Mouse (Mus musculus): Measurements from ENCODE around the gene Fam83b. TPM values are rescaled to one million over a fixed set of nuclear protein-coding genes. Genes with fewer than 3 reads are reported as not detected.

Fam83b gene
- 0.06 and 0.10 TPM in 2 replicates for polyA plus RNA-seq (2015; fragmentation: Nextera tagmentation; extraction: Ambion mirVana)

GRCm38 (mm10) chr9:76566515-76567280 is at the start of gene Fam83b:
Gene Fam83b (minus strand): TSS chr9:76567116.
- Histone ChIP-seq H3K9me3 (no peaks in the 10 kb centered on the region), H3K4me1 (peaks cover 7% of the 10 kb centered on the region; the same call in 1 of the 2 replicates), H3K27me3 (replicated peaks) (no peaks in the 10 kb centered on the region), H3K4me3 (peak within 1 kb of the TSS; percentile 48), H3K27ac (no peak within 1 kb of the TSS), H3K4me2 (peak within 1 kb of the TSS; percentile 91), H3K9ac (peak within 1 kb of the TSS; percentile 21; the same call in 1 of the 2 replicates), H3K36me3 (replicated peaks) (no peaks in the 10 kb centered on the region)
- ATAC-seq (replicated peaks), result peak; percentile 80
- 4% methylated on average over 40 of the region's 40 CpGs for WGBS

GRCm38 (mm10) chr9:76614165-76614564 is 47.2 kb upstream of the Fam83b start:
- Histone ChIP-seq H3K4me3 (no peak overlapping the region), H3K4me1 (no peaks in the 10 kb centered on the region), H3K9ac (no peak overlapping the region), H3K27me3 (replicated peaks) (no peaks in the 10 kb centered on the region), H3K9me3 (no peaks in the 10 kb centered on the region), H3K36me3 (replicated peaks) (no peaks in the 10 kb centered on the region), H3K4me2 (no peak overlapping the region), H3K27ac (no peak overlapping the region)
- 76% methylated on average over 4 of the region's 4 CpGs for WGBS
- no peak for ATAC-seq (replicated peaks)

DNA sequence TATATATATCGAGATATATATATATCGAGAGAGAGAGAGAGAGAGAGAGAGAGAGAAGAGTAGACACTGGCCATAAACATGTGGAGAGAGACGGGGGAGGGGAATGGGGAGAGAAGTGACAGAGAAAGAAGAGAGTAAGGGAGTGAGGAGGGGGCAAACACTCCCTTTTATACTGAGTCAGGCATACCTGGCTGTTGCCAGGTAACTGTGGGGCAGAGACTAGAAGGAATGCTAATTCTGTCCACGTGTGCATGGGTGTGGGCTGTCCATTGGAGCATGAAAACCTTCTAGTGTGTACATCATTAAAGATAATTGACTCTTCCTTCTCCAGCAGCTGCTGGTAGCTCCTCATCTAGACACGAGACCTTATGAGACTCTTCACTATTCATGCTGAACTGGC is 36.8 kb upstream of the Fam83b start:
- Histone ChIP-seq H3K9ac (no peak overlapping the region), H3K27me3 (replicated peaks) (no peaks in the 10 kb centered on the region), H3K27ac (no peak overlapping the region), H3K4me3 (no peak overlapping the region), H3K4me1 (no peaks in the 10 kb centered on the region), H3K4me2 (no peak overlapping the region), H3K9me3 (no peaks in the 10 kb centered on the region), H3K36me3 (replicated peaks) (no peaks in the 10 kb centered on the region)
- no peak for ATAC-seq (replicated peaks)
- WGBS, result 66% methylated on average over 5 of the region's 5 CpGs

- no peak overlapping the region for H3K27ac ChIP-seq
- H3K9ac ChIP-seq, result no peak overlapping the region
- H3K27me3 ChIP-seq (replicated peaks), result no peaks in the 10 kb centered on the region
- no peaks in the 10 kb centered on the region for H3K4me1 ChIP-seq
- H3K36me3 ChIP-seq (replicated peaks), result no peaks in the 10 kb centered on the region
- H3K4me3 ChIP-seq, result no peak overlapping the region
- 90% methylated on average over 2 of the region's 2 CpGs for WGBS
- no peak for ATAC-seq (replicated peaks)
- no peak overlapping the region for H3K4me2 ChIP-seq
- no peaks in the 10 kb centered on the region for H3K9me3 ChIP-seq
These were observed 36.0 kb upstream of the Fam83b start for GRCm38 (mm10) chr9:76602874-76603273.

DNA sequence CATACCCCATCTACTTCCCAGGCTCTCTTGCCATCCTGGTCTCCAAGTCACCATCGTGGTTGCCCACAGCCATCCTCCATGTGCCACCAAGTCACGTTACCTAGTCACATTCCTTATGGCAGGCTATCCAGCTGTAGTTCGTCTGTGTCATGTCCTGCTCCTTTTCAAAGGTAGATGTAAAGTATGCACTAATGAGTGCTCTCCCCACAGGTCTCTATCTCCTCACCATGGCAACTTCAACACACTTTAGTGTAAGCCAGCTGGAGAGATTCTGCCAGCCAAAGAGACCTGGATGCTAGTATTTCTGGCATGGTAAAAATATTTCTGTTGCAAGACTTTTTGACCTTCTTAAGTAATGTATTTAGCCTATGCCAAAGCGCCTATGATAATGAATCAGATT is 30.5 kb upstream of the Fam83b start:
- Histone ChIP-seq H3K36me3 (replicated peaks) (no peaks in the 10 kb centered on the region), H3K9ac (no peak overlapping the region), H3K9me3 (no peaks in the 10 kb centered on the region), H3K4me3 (no peak overlapping the region), H3K4me1 (no peaks in the 10 kb centered on the region), H3K4me2 (no peak overlapping the region), H3K27me3 (replicated peaks) (no peaks in the 10 kb centered on the region), H3K27ac (no peak overlapping the region)
- no peak for ATAC-seq (replicated peaks)
- WGBS, result 84% methylated on average over 4 of the region's 4 CpGs

- no peak for ATAC-seq (replicated peaks)
- 78% methylated on average over 2 of the region's 2 CpGs for WGBS
- H3K27ac ChIP-seq, result no peak overlapping the region
These were observed 26.9 kb upstream of the Fam83b start for GRCm38 (mm10) chr9:76593841-76594240.

GRCm38 (mm10) chr9:76583943-76584342 is 17.0 kb upstream of the Fam83b start:
- H3K27me3 ChIP-seq (replicated peaks), result no peaks in the 10 kb centered on the region
- no peak overlapping the region for H3K27ac ChIP-seq
- H3K4me1 ChIP-seq, result no peaks in the 10 kb centered on the region
- no peak overlapping the region for H3K4me2 ChIP-seq
- no peaks in the 10 kb centered on the region for H3K9me3 ChIP-seq
- no peak for ATAC-seq (replicated peaks)
- no peak overlapping the region for H3K9ac ChIP-seq
- no peak overlapping the region for H3K4me3 ChIP-seq
- H3K36me3 ChIP-seq (replicated peaks), result no peaks in the 10 kb centered on the region
- 88% methylated on average over 6 of the region's 6 CpGs for WGBS

More at GRCm38 (mm10) chr9:76593841-76594240, 26.9 kb upstream of the Fam83b start:
- no peaks in the 10 kb centered on the region for H3K36me3 ChIP-seq (replicated peaks)
- H3K9ac ChIP-seq, result no peak overlapping the region
- H3K4me1 ChIP-seq, result no peaks in the 10 kb centered on the region
- no peak overlapping the region for H3K4me2 ChIP-seq
- no peaks in the 10 kb centered on the region for H3K9me3 ChIP-seq
- no peaks in the 10 kb centered on the region for H3K27me3 ChIP-seq (replicated peaks)
- no peak overlapping the region for H3K4me3 ChIP-seq

DNA sequence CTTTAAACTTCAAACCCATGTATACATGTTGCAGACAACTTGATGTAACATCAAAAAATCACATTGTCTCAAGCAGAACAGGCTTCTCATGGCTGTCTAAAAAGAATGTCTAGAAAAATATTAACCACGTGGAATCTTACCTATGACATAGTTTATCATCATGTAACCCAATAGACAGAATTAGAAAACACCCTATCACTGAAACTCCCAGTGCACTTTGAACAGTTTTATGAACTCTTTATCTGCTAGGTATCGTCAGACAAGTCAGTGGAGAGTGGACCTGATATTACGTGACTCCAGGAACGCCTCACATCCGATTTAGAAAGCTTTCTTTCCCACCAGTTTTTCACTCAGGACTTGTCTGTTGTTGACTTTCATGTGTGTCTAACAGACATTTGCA is 15.1 kb upstream of the Fam83b start:
- Histone ChIP-seq H3K4me3 (no peak overlapping the region), H3K4me1 (no peaks in the 10 kb centered on the region), H3K27me3 (replicated peaks) (no peaks in the 10 kb centered on the region), H3K4me2 (no peak overlapping the region), H3K27ac (no peak overlapping the region), H3K9me3 (no peaks in the 10 kb centered on the region), H3K36me3 (replicated peaks) (no peaks in the 10 kb centered on the region), H3K9ac (no peak overlapping the region)
- ATAC-seq (replicated peaks), result no peak
- WGBS, result 93% methylated on average over 5 of the region's 5 CpGs

- Histone ChIP-seq H3K36me3 (replicated peaks) (no peaks in the 10 kb centered on the region), H3K4me2 (peak overlapping the region; percentile 91), H3K4me3 (peak overlapping the region; percentile 48), H3K9ac (peak overlapping the region; percentile 21; the same call in 1 of the 2 replicates), H3K9me3 (no peaks in the 10 kb centered on the region), H3K27me3 (replicated peaks) (no peaks in the 10 kb centered on the region), H3K27ac (no peak overlapping the region), H3K4me1 (peaks cover 7% of the 10 kb centered on the region; the same call in 1 of the 2 replicates)
- WGBS, result 1% methylated on average over 13 of the region's 13 CpGs
- no peak; the same call in none of the 2 replicates for ATAC-seq (replicated peaks)
These were observed 352 bp upstream of the Fam83b start for GRCm38 (mm10) chr9:76567281-76567655.

GRCm38 (mm10) chr9:76565656-76566055 is 1.3 kb downstream of the Fam83b start:
- Histone ChIP-seq H3K4me1 (peaks cover 7% of the 10 kb centered on the region; the same call in 1 of the 2 replicates), H3K27ac (no peak overlapping the region), H3K4me2 (no peak overlapping the region), H3K27me3 (replicated peaks) (no peaks in the 10 kb centered on the region), H3K9ac (no peak overlapping the region), H3K4me3 (no peak overlapping the region), H3K36me3 (replicated peaks) (no peaks in the 10 kb centered on the region), H3K9me3 (no peaks in the 10 kb centered on the region)
- no peak for ATAC-seq (replicated peaks)
- whole genome bisulfite sequencing, result 85% methylated on average over 2 of the region's 2 CpGs

DNA sequence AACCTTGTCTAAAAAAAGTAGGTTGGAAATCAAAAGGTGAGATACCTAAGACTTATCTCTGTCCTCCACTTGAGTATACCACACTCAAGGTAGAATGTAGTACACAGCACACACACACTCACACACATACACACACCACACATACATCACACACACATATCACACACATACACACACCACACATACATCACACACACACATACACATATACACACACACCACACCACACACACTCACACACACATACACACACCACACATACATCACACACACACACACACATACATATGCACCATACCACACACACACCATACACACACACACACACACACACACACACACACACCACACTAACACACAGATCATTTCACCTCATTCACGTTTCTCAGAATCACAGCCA is 2.8 kb downstream of the Fam83b start:
- no peaks in the 10 kb centered on the region for H3K27me3 ChIP-seq (replicated peaks)
- no peak overlapping the region for H3K4me3 ChIP-seq
- no peak for ATAC-seq (replicated peaks)
- WGBS, result 95% methylated on average over 1 of the region's 1 CpGs
- H3K9me3 ChIP-seq, result no peaks in the 10 kb centered on the region
- H3K27ac ChIP-seq, result no peak overlapping the region
- no peaks in the 10 kb centered on the region for H3K36me3 ChIP-seq (replicated peaks)
- no peak overlapping the region for H3K9ac ChIP-seq
- peaks cover 7% of the 10 kb centered on the region; the same call in 1 of the 2 replicates for H3K4me1 ChIP-seq
- H3K4me2 ChIP-seq, result no peak overlapping the region

DNA sequence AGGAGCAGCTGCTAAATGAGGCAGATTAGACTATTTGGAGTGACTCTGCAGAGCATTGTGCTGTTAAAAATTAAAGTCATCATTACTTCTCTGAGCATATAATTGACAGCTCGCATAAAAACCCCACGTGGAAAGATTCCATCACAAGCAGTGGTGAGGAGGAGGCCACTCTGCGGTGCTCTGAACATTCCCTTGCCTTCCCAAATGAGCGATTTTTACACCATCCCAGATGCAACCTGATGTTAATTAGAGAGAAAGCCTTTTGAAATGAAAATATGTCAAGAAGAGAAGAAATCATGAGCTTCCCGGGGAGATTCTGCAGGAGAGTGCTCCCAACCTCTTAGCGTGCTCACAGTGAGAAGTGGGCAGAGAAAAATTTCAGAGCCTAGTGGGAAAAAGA is 4.1 kb downstream of the Fam83b start:
- no peak; the same call in 1 of the 2 replicates for ATAC-seq (replicated peaks)
- Histone ChIP-seq H3K9me3 (no peaks in the 10 kb centered on the region), H3K27ac (no peak overlapping the region), H3K9ac (no peak overlapping the region), H3K36me3 (replicated peaks) (no peaks in the 10 kb centered on the region), H3K4me3 (no peak overlapping the region), H3K4me1 (peaks cover 7% of the 10 kb centered on the region; the same call in 1 of the 2 replicates), H3K4me2 (peak overlapping the region; percentile 22), H3K27me3 (replicated peaks) (no peaks in the 10 kb centered on the region)
- 32% methylated on average over 6 of the region's 6 CpGs for WGBS

- H3K36me3 ChIP-seq (replicated peaks), result no peaks in the 10 kb centered on the region
- H3K27me3 ChIP-seq (replicated peaks), result no peaks in the 10 kb centered on the region
- no peaks in the 10 kb centered on the region for H3K9me3 ChIP-seq
- H3K4me1 ChIP-seq, result no peaks in the 10 kb centered on the region
- H3K9ac ChIP-seq, result no peak overlapping the region
- ATAC-seq (replicated peaks), result no peak
- H3K27ac ChIP-seq, result no peak overlapping the region
- no peak overlapping the region for H3K4me3 ChIP-seq
- no peak overlapping the region for H3K4me2 ChIP-seq
- 96% methylated on average over 2 of the region's 2 CpGs for WGBS
These were observed 7.7 kb downstream of the Fam83b start for GRCm38 (mm10) chr9:76559240-76559639.

All from midbrain, embryonic 15.5 days (tissue).